Mouse (Mus musculus) thymus, postnatal 0 days (tissue): ENCODE data around the gene Map3k5. TPM values are rescaled to one million over a fixed set of nuclear protein-coding genes. Genes with fewer than 3 reads are reported as not detected.

Source experiments
- DNase-seq: peaks from one replicate; pipeline ENCODE4 v3.0.0-alpha.2; 2015; ENCODE audit warnings: low spot score
- polyA plus RNA-seq: library from polyadenylated mRNA; unstranded; fragments of >200 nt; fragmentation: Nextera tagmentation; extraction: Ambion mirVana; gene quantifications from 2 replicates; pipeline ENCODE4 v1.2.1, GENCODE M21; 2015

The Map3k5 gene
- polyA plus RNA-seq, 1 experiment from 2014 or later: 3.3 TPM

DNA sequence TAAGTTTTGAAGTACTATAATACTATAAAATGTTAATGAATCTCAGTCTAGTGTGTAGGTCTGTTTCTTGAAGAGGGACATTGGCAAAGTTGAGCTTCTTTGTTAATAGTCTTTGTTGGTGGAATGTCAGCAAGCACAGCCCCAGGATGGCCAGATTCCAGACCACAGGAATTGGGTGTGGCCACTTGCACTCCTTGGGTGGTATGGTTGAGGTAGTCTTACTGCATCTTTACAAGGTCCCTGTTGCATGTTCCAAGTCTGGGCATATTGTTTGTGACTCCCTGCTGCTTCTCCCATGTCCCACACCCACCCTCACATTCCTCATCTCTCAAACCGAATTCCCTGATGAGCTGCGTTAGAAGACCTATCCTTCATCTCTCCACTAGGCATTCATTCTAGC, 157.1 kb downstream of the Map3k5 start:
- DNase-seq: no peak

DNA sequence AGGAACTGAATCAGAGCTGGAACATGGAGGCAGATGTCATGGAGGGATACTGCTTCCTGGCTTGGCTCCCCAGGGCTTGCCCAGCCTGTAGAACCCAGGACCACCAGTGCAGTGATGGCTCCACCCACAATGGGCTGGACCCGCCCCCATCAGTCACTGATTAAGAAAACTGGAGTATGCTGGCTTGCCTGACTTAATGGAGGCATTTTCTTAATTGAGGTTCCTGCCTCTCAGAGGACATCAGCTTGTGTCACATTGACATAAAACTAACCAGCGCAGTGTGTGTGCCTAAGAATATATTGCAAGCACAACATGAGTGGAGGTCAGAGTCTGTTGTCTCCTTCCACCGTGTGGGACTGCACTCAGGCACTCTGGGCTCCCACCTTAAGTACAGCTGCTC, 158.1 kb downstream of the Map3k5 start:
- DNase-seq: no peak

DNA sequence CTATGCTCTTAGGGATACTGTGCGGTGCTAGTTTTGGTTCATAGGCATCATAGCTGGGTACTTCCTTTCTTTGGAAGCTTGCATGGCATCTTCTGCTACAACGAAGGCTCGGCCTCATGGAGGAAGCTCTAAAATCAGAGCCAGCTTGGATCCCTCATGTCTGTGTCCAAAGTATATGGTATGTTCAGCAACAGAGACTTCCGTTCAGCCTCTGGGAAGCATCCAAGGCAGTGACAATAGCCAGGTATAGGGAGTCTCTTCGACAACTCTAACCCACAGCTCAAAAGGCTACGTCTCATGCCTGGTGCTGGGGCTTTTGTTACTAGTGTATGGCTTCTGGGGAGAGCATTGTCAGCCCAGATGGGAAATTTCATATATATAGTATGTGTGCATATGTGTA, 167.2 kb downstream of the Map3k5 start:
- DNase-seq: no peak

DNA sequence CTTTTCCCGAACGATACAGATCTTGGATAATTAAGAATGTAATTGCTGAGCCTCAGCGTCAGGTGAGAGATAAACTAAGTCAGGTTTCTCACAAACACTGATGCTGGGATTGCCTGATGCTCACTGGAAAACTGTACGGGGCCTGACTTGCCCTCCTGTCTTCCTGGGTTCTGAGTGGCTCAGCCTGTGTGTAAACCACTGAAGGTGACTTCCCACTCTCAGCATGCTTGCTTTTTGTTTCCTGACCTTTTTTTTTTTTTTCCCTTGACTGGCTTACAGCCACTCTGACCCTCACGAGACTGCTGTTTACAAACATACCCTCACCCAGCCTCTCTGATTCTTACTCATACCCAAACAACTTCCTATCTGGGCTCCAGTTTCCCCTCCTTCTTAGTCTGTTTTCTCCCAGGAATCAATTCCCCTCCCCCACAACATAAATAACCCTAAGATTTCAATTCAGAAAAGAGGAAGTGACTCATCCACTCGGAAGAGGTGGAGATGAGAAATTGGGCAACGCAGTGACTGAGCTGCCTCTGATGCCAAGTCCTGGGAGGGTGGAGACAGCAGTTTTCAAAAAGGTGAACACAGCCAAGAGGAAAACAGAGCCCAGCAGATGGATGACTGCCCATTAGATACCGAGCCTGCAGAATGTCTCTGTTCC, 170.1 kb downstream of the Map3k5 start:
- no peak for DNase-seq

DNA sequence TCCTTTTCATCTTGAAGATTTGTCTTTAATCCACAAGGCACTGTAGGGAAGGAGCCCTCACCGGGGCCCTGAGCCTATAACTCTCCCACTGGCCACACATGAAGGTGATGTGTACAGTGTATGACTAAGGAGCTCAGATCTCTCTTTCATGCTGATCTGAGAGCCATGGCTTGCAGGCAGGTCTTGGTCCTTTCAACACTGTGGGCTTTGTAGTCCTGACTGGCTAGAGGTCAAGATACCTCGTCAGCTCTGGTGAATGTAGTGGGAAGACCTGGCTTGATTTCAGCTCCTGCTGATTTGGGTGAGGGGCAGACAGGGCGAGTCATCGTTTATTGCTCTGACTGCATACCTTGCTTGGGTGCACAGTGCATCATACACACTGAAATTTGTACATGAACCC, 171.3 kb downstream of the Map3k5 start:
- DNase-seq: no peak

DNA sequence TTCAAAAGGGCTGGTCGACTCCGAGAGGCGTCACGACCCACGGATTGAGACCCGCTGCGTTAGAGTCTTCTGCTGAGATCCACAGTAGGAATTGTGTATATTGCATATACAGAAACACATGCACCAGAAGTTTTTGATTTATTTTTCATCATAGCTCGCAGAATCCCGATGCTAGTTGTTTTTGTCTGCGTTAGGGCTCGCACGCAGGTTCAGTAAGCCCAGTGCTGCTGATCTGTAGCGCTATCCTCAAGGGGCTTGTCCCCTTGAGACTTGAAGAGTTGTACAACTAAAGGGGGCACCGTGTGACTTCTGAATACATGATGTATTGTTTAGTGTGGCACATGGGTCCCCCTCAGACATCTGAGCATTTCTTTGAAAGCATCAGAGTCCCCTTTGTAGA, 172.8 kb downstream of the Map3k5 start:
- DNase-seq: no peak

DNA sequence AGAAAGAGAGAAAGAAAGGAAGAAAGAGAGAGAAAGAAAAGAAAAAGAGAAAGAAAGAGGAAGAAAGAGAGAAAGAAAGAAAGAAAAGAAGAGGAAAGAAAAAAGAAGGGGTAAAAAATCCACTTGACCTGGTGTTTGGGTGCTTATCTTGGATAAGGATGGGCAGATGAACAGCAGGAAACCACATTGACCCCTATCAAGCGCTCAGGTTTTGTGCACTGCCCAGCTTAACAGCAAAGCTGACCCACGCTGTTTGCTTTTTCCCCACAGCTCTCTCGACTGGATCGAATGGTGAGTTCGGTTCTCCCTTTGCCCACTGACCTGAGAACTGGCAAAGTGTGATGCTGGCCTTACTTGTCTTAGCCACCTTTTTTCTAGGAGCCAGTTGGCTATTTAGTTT, 177.2 kb downstream of the Map3k5 start:
- DNase-seq: no peak

DNA sequence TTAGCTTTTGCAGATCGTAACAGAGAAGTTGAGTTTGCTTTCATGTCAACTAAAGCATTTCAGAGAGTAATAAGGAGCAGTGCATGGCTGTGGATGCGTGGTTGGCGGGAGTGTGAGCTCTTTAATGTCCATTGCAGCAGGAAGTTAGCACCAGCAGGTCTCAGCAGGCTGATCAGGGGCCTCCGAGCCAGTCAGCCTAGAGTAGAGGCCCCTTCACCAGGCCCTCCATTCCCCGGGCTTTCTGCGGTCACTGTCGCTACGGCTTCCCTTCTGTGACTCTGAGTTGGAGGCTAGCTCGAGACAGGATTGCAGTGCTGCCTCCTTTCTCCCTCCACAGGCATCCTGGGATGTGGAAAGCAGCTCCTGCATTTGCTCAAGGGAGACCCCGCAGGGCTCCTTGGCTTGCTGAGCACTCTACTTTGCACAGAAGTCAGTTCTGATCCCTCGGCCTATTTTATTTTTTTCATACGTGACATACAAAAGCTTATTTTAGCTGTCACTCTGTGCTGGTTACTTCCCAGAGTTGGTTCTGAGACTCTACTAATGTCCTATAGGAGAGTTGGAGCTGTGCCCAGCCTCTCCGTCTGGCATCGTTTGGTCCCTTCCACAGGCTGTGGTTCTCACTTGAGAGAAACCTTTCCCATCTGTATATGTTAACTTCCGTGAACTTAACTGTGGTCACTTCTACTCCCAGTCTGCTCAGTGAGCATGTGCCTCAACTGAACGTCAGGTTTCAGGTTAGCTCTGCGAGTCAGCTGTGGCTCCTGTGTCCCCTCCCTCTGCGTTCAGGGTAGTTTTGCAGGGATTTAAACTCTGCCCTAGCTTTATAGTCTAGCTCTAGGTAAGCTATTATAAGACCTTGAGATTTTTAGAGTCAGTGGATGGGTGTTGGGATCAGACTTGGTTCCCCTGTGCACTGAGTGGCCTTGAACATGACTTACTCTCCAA, 178.0 kb downstream of the Map3k5 start:
- DNase-seq: no peak

DNA sequence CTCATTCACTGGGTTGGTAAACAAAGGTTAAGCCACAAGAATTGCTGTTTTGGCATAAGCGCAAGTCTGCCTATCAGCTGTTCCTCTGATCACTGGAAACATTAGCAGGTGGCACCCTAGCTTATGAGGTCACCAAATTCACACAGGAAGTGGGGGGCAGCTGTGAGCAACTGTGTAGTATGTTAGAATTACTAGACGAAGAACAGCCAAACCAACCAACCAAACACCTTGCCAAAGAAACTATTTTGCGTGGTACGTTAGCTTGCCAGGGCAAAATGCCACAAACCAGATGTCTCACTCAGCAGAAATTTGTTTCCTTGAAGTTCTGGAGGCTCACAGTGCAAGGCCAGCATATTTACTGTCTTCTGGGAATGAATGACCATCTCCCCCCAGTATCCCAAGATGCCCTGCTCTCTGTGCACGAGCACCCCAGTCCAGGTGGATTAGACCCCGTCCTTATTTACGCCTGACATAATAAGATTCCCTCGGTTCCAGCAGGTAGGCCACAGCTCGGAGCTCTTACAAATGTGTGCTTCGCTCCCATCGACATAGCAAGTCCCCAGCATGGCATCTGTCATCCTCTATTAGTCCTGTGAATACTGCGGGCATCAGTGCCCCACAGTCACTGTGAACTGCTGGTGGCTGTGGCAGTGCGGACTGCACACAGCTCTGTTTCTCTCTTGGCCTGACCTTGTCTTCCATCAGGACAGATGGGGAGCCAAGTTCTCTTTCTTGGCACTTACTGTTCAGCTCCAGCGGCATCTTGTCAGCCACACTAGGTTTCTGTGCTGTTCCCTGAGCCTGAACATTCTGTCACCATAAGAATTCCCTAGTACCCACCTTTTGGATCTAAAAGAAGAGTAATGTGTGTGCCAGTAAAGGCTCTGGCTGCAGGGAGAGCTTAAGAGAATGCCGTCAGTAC, 185.5 kb downstream of the Map3k5 start:
- DNase-seq: peak; percentile 94

DNA sequence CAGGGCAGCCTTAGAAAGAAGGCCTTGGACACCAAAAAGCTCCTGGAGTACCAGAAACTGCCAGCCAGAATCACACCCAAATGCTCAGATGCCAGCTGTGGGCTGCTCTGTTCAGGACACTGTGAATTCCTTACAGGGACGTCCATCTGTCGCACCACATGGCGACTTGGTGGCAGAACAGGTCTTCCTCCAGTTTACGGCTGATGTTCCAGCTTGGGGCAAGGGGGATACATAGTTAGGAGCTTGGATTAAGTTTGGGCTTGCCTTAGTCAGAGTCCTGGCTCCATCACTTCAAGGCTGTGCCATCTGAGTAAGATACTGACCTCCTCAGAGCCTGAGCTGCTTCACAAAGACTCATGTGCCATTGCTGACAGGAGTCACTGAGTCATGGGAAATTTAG, 187.7 kb downstream of the Map3k5 start:
- no peak for DNase-seq

DNA sequence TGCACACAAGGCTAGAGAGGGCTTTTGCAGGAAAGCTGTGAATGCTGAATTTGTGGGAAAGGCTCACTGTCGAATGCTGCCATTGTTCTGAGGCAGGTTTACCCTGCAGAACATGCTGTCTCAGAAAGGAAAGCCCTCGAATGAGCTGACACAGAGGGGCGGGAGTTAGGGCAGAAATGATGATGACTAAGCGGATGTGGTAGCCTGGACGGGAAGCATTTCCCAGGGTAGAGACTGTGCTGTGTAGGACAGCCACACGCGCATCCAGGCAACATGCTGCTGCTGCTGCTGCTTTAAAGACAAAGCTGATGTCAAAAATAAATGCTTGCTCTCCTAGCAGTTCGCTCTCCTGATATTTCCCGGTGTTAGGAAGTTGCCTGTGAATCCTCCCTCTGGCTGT, 189.1 kb downstream of the Map3k5 start:
- peak; percentile 83 for DNase-seq

DNA sequence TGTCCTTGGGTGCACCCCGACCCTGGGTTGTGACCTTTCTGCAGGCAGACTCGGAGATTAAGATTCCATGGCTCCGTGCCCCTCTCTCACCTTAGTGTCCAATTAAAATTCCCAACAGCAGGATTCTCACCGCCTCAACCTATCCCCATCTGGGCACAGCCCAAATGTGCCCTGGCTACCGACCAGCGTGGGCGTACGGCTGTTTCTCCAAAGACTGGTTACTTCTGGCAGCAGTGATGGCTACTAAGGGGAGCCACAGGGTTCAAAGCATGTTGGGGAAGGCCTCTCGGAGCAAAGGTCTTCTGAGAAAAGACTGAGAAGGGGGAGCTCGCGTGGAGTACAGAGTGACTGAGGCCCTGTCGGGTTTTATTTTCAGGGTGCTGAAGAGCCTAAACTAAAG, 190.3 kb downstream of the Map3k5 start:
- no peak for DNase-seq

DNA sequence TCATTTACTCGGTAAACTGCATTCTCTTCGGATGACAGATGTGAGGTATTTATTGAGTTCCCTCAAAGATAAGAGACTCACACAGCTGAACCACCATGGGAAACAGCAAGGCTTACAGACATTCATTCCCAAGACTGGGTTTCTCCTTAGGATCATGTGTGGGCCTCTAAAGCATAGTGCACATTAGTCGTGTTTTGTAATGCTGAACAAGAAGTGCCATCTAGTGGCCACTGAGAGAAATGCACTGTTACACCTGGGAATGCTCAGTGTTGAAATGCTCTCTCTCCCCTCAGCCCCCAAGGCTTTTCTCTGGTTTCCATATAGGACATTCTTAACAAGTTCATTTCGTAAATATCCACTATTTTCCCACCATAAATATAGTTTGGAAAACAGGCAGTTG, 191.0 kb downstream of the Map3k5 start:
- DNase-seq: peak; percentile 67

DNA sequence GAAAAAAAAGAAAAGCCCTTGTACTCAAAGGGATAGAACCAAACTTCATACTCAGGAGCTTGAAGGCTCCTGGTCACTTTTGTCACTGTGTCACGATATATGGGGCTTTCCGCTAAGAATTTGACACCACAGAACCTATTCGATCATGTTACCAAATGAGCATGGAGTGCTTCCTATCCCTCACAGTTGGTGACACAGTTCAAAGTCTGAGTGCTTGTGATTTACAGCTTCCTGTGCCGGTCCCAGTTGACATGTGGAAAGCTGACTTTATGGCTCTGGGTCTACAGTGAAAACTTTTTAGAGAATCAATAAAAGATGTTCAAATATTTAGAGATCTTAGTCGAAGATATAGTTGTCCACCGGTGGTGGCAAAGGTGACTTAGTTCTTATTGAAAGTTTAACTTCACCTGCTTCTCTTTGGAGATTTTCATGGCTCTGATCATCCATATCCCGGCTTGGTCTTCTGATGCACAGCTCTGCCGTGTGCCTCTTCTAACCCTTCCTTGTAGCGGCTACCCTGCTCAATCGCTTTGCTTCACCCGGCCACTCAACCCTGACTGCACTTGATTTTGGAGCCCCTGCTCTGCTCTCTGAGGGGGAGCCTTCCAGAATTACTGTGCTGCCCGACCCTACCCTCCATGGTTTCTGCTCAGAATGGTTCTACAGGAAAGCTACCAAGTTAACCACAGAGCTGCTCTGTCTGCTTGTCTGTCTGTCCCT, 198.8 kb downstream of the Map3k5 start:
- DNase-seq: no peak

DNA sequence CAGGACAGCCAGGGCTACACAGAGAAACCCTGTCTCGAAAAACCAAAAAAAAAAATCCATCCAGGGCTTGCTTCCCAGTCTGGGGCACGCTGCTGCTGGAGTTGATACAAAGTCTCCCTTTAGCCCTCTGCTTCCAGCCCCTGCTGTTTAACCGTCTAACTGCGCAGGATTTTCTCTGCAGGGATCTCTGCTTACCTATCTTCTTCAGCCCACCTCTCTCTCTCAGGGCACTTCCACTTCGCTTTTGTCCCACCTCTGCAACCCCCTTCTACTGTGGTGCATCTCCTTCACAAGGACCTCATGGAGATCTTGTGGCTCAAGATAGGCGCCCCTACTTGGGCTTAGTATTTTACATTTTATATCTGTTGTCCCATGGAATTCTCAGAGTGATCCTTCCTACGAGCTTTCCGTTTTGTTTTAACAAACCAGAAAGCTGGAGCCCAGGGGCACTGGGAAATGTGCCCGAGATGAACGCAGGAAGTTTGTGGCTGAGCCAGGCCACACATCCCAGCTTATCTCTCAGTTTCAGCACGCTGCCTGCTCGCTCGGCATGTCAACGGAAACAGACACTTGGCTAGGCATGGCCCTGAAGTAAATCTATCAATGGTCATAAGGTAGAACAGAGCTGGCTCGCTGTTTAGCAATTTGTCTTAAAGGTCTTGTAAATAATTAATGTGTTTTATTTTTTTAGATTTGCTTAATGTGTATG, 201.2 kb downstream of the Map3k5 start:
- peak; percentile 30 for DNase-seq

DNA sequence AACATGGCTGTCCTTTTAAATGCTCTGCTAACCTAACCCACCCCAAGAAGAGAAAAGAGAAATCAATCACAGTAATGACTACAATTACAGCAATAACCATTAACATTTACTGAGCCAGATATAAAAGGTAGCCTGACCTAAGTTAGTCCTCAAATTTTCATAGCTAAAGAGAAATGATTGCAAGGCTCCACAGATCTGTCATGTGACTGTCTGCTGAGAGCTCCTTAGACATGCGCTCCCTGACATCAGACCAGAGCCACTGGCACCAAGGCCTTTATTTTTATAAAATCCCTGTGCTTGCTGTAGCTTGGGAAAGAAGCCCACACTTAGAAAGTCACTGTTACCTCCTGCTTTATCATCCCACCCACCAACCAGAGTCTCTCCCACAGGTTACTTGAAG, 202.2 kb downstream of the Map3k5 start:
- no peak for DNase-seq

DNA sequence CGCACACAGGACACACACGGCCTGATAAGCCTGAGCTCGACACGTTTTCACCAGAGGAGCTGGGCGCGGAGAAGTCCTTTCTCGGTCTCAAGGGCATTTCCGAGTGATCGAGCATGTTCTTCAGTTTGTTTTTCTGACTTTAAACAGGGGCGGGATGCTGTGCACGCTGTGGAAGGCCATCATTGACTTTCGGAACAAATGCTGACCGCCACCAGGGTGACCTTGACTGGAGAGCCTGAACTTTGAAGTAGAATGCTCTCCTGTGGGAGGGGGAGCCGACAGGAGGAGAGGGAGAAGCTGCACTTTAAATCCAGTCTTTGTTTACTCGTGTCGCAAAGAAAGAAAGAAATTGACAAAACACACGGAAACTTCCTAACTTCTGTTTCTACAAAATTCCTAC, 207.1 kb downstream of the Map3k5 start:
- DNase-seq: no peak

DNA sequence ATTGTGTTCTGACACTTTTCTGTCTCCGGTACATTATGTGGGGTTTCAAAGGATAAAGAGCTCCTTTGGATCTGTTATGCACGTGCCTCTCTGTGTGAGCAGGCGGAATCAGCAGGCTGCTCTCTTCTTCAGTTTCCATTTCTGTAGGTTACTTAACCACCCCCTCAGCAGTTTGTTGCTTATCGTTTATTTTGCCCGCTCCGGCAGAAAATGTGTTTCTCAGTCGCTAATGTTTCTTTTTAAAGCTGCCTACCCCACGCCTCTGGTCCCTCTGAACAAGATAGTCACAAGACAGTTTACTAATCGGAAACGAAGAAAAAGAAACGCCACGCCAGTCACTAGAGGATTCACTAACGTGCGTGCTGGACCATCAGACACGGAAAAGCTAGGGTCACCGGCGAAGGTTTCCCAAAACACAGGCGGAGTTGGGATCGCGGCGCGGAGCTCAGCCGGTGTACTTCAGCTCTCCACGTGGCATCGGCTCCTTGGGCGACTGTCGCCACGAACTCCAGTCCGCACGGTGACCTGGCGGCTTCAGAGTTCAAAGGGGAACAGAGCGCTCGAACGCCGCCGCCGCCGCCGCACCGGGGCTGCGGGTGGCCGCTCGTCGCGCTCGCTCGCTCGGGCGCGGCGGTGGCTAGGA, 214.0 kb downstream of the Map3k5 start, which contains the start of gene Map7:
Gene Map7 (plus strand): TSS at position 342 of the 643 bp plus-strand sequence.
- DNase-seq: peak; percentile 25

DNA sequence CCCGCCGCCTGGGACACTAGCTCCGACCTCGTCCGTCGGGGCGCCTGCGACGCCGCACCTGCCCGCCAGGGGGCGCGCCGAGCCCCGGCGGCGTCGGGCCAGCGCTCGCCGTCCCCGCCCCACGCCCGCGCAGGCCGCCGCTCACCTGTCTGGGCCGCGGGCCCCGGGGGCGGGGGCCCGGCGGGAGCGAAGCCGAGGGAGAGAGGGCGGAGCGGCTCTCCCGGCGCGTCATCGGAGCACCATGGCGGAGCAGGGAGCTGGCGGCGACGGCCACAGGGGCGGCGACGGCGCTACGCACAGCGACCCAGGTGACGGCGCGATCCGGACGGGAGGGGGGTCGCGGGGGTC, 214.5 kb downstream of the Map3k5 start:
- DNase-seq: peak; percentile 56
